Mouse (Mus musculus) gastrocnemius, postnatal 10 days (tissue): ENCODE data around the gene Vmn2r83. TPM values are rescaled to one million over a fixed set of nuclear protein-coding genes. Genes with fewer than 3 reads are reported as not detected.

Experiments
- DNase-seq: peaks from one replicate; pipeline ENCODE4 v3.0.0; 2021; ENCODE audit warnings: mixed read lengths
- microRNA-seq, 2 experiments: library from miRNA; unstranded; fragments of <30 nt; microRNA quantifications; one replicate each; pipeline ENCODE4 v1.2.0; 2021
- total RNA-seq, 2 experiments: library from RNA; stranded (reverse); gene quantifications; 2 replicates each; pipeline ENCODE4 v1.2.3; 2021

Gene Vmn2r83
- total RNA-seq, 2 experiments from 2014 or later, result not detected

DNA sequence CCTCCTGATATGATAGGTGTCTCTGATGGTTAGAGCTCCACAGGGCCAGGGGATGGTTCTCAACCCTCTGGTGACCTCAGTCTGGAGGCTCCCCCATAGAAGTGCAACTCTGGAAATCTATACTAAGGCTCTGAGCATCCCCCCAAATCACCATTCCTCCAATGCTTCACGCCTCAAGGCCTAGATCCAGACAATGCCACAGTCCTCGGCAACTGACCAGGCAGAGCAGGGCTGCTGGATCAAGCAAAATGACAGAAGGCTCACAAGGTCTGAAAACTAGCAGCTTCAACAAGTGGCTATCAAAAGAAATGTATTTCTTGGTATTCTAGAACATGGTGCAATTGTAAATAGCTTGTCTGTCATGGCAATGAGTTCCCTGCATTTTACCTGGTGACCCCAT is 69.2 kb downstream of the Vmn2r83 start:
- no peak for DNase-seq

DNA sequence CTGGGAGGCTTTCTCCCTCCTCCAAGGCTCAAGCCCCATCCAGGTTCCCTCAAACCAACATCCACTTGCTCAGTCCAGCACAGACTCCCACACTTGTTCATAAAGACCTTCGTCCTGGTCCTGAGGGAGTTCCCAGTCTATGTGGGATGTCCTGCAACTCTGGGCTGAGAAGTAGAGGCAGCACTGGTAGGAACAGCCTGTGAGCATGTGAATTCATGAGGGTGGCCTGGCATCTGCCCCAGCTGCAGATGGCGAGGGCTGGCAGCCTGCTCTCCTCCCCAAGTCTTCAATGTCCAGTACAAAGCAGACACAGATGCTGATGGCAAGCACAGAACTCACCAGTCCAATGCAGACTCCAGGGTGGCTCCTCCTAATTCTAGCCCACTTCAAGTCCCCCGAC is 69.8 kb downstream of the Vmn2r83 start:
- DNase-seq, result no peak

DNA sequence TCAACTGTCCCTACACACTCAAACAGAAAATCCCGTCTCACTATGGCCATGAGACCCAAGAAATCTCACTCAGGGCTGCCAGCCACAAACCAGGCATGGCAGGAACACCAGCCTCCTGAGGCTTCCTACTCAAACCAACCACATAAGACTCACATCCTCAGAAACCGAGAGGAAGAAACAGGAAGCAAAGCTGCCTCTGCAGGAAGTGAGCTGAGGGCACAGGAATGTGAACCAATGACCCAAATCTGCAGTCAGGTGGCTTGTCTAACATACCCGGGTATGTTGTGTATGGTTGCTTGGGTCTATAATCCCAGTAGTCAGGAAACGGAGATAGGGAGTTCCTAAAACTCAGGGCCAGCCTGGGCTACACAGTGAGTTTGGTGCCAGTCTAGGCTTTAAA is 70.3 kb downstream of the Vmn2r83 start:
- DNase-seq, result no peak

DNA sequence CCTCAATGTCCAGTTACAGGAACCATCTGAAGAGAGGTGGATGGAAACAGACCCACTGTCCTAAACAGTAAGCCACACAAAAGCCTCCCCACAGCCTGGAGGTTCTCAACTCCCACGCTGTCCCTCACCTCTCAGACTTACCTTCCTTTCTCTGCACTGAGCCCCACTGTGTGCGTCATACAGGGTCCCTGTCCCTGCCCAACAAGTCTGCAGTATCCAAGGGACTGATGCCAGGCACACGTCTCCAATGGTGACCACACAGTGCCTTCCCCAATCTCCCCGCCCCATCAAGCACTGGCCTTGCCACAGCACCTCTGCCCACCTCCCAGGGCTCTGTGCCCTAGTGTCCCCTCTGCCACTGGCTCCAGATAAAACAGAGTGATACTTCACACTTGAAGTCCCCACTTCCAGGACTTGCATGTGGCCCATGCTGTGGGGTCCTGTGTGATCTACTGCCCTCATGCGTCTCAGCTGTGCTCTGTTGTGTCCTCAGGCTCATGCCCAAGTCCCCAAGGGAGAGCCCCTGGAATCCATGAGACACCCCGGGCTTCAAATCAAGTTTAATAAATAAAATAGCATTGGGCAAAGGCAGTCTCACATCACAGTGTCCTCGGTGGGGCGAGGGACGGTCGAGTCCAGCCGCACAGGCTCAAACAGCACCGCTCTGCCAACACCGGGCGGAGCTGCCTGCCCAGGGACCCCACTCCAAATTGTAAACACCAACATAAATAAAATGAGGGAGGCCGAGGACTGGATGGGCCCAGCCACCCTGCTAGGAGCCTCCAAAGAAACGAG is 71.4 kb downstream of the Vmn2r83 start:
- DNase-seq, result no peak

DNA sequence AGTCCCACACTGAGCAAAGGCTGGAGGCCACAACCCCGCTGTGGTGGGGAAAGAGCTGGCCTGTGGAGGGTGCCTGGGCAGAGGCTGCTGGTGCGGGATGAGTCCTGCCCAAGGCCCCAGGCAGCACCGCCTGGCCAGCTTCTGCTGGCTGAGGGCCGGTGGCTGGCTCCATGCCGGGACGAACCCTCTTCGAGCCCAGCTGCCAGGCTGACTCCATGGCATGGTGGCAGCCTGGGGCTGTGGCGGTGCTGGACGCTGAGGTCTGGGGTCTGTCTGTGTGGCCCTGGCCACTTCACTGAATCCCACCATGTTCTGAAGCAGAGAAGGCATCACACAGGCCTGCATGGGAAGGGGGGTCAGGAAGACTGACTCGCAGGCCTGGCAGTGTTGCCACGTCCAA is 72.2 kb downstream of the Vmn2r83 start:
- DNase-seq, result peak; percentile 50

DNA sequence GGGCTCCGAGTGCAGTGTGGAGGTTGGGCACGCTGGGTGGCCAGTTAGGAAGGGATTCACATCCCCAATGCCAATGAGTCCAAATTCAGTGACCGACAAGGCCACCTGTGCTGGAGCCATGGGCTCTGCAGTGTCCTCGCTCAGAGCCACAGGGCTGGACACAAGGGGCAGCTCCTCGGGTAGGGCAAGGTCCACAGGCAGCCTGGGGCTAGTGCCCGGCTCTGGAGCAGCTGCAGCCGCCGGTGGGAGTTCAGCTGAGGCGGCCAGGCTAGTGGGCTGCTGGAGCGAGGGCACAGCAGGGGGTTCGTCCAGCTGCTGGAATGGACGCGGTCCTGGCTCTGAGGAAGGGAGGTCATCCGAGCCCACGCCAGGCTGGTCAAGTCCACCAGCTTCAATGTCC is 73.0 kb downstream of the Vmn2r83 start:
- no peak for DNase-seq

DNA sequence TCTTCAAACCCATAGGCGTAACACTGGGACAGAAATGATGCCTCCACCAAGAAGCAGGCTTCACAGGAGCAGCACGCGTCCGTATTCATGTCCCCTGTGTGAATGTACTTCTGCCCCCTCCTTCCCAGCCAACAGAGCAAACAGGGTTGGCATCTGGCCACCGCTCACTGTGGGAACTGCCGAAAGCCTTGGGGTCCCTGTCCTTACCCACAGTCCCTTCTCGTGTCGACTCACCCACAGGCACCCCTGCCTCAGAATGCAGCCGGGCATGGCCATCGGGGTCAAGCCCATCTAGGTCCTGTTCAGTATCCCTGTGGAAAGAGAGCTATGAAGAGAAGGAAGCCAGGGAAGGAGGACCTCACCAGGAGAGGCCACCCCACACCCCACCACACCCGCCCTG is 73.6 kb downstream of the Vmn2r83 start:
- no peak for DNase-seq

Small RNA genes within 50 kb of the gene (microRNA-seq; reads per million reads assigned to microRNA genes)
- gene Mir6909, result 0 reads per million in 2 experiments

Other genes starting within 250 kb of the Vmn2r83 start
- not detected for gene Vmn2r81, start 221.0 kb upstream of the Vmn2r83 start, total RNA-seq
- gene Vmn2r82, start 112.2 kb upstream of the Vmn2r83 start, total RNA-seq, result not detected
- 1 to 10 TPM; 2.3 to 2.6 TPM for gene Plpp2, start 65.1 kb downstream of the Vmn2r83 start, total RNA-seq
- 10 to 100 TPM; 16.1 to 18.2 TPM for gene Mier2, start 86.5 kb downstream of the Vmn2r83 start, total RNA-seq
- gene Theg, start 118.6 kb downstream of the Vmn2r83 start, total RNA-seq, result not detected
- under 1 TPM; 0.07 to 0.16 TPM for gene C2cd4c, start 145.3 kb downstream of the Vmn2r83 start, total RNA-seq
- gene Shc2, start 169.2 kb downstream of the Vmn2r83 start, total RNA-seq, result 1 to 10 TPM; 2.7 to 5.3 TPM
- gene Odf3l2, start 177.0 kb downstream of the Vmn2r83 start, total RNA-seq, result under 1 TPM; 0.26 to 0.97 TPM
- gene Madcam1, start 195.8 kb downstream of the Vmn2r83 start, total RNA-seq, result not detected
- 10 to 100 TPM; 18.3 to 18.7 TPM for gene Tpgs1, start 200.6 kb downstream of the Vmn2r83 start, total RNA-seq
- gene Cdc34, start 213.5 kb downstream of the Vmn2r83 start, total RNA-seq, result 100 to 1,000 TPM; 265 to 287 TPM
- 1 to 10 TPM; 2.3 to 2.7 TPM for gene Gzmm, start 220.3 kb downstream of the Vmn2r83 start, total RNA-seq
- gene Bsg, start 235.8 kb downstream of the Vmn2r83 start, total RNA-seq, result 100 to 1,000 TPM; 420 to 439 TPM
- gene Hcn2, start 247.9 kb downstream of the Vmn2r83 start, total RNA-seq, result under 1 TPM; 0.86 to 0.96 TPM